Mouse (Mus musculus) embryonic stem cell, embryonic (primary cell): Measurements from ENCODE around the gene Supv3l1.

Experiments
- CTCF ChIA-PET, 4 experiments: fragments of 300-600 bp in 2 of 4; fragments of 350-600 bp in 2 of 4; sonication (Branson Sonifier 250); formaldehyde crosslinking; loops; one replicate each; lab custom pipeline; 2022; ENCODE audit warnings: inconsistent platforms in 2 of 4; lab: Charles Lee
- POLR2A ChIA-PET, 4 experiments: fragments of 300-600 bp in 2 of 4; fragments of 350-600 bp in 2 of 4; sonication (Branson Sonifier 250); formaldehyde crosslinking; loops; one replicate each; lab custom pipeline; 2022; ENCODE audit warnings: antibody characterized with exemption in 4 of 4, inconsistent platforms in 1 of 4; lab: Charles Lee

Gene Supv3l1

GRCm38 (mm10) chr10:62425081-62425871 is 24.3 kb downstream of the Supv3l1 start:
- ChIA-PET CTCF (interaction anchor here in 2 of 4 experiments (0.6 to 0.7 kb wide), 3 partner anchors 242 to 1664 kb away, joined by 3 to 4 read pairs (median 4); no protein-coding TSS in a partner anchor), POLR2A (no interaction called here)

GRCm38 (mm10) chr10:62422255-62422654 is 27.3 kb downstream of the Supv3l1 start, which contains the start of gene Hkdc1:
Gene Hkdc1 (minus strand): TSS chr10:62422491.
- POLR2A ChIA-PET: interaction anchor here in 3 of 4 experiments (0.6 to 1.8 kb wide), 8 partner anchors 11 to 413 kb away, joined by 3 to 14 read pairs (median 4); partner anchors contain the start of genes 4930507D05Rik (in 1 of the 3) and Supv3l1 (in 1 of the 3)
- CTCF ChIA-PET: interaction anchor here in 3 of 4 experiments (0.6 to 1.6 kb wide), 6 partner anchors 12 to 228 kb away, joined by 3 to 4 read pairs (median 4); no protein-coding TSS in a partner anchor

- ChIA-PET CTCF (interaction anchor here in 1 of 4 experiments (0.6 kb wide), 1 partner anchor 320 kb away, joined by 3 read pairs; no protein-coding TSS in a partner anchor), POLR2A (interaction anchor here in 1 of 4 experiments (1.8 kb wide), 1 partner anchor 28 kb away, joined by 6 read pairs; the partner anchor contains the start of genes 4930507D05Rik and Supv3l1)
These were observed 28.4 kb downstream of the Supv3l1 start for GRCm38 (mm10) chr10:62421127-62421526.

- POLR2A ChIA-PET: interaction anchor here in 3 of 4 experiments (0.6 to 2.2 kb wide), 5 partner anchors 8 to 1038 kb away, joined by 3 to 7 read pairs (median 3); no protein-coding TSS in a partner anchor
- CTCF ChIA-PET: no interaction called here
These were observed 29.1 kb downstream of the Supv3l1 start for GRCm38 (mm10) chr10:62420399-62420798.

GRCm38 (mm10) chr10:62419422-62419821 is 30.1 kb downstream of the Supv3l1 start:
- CTCF ChIA-PET: no interaction called here
- POLR2A ChIA-PET: interaction anchor here in 2 of 4 experiments (0.9 to 2.2 kb wide), 3 partner anchors 9 to 102 kb away, joined by 3 to 7 read pairs (median 3); no protein-coding TSS in a partner anchor

GRCm38 (mm10) chr10:62418831-62419356 is 30.6 kb downstream of the Supv3l1 start:
- CTCF ChIA-PET: no interaction called here

GRCm38 (mm10) chr10:62413606-62413982 is 35.9 kb downstream of the Supv3l1 start:
- ChIA-PET POLR2A (interaction anchor here in 2 of 4 experiments (0.7 to 1.5 kb wide), 3 partner anchors 23 to 155 kb away, joined by 3 to 6 read pairs (median 3); partner anchors contain the start of genes 4930507D05Rik (in 1 of the 2) and Supv3l1 (in 1 of the 2)), CTCF (interaction anchor here in 2 of 4 experiments (0.6 to 1.1 kb wide), 2 partner anchors 136 to 152 kb away, joined by 3 to 4 read pairs; no protein-coding TSS in a partner anchor)

More at GRCm38 (mm10) chr10:62418831-62419356, 30.6 kb downstream of the Supv3l1 start:
- POLR2A ChIA-PET: interaction anchor here in 2 of 4 experiments (1.0 to 3.6 kb wide), 3 partner anchors 10 to 31 kb away, joined by 3 to 20 read pairs (median 7); partner anchors contain the start of genes 4930507D05Rik (in 1 of the 2) and Supv3l1 (in 1 of the 2)

- POLR2A ChIA-PET: interaction anchor here in 2 of 4 experiments (0.6 to 1.5 kb wide), 5 partner anchors 14 to 1686 kb away, joined by 3 to 6 read pairs (median 3); partner anchors contain the start of genes 4930507D05Rik (in 1 of the 2) and Supv3l1 (in 1 of the 2)
- CTCF ChIA-PET: interaction anchor here (0.5 to 1.1 kb wide), 7 partner anchors 87 to 1017 kb away, joined by 3 to 9 read pairs (median 4); no protein-coding TSS in a partner anchor
These were observed 36.5 kb downstream of the Supv3l1 start for GRCm38 (mm10) chr10:62412906-62413605.

GRCm38 (mm10) chr10:62411431-62412410 is 37.8 kb downstream of the Supv3l1 start:
- ChIA-PET CTCF (interaction anchor here in 3 of 4 experiments (0.6 to 2.0 kb wide), 16 partner anchors 13 to 251 kb away, joined by 3 to 17 read pairs (median 4); no protein-coding TSS in a partner anchor), POLR2A (interaction anchor here in 1 of 4 experiments (0.6 kb wide), 2 partner anchors 129 to 470 kb away, joined by 3 to 4 read pairs; no protein-coding TSS in a partner anchor)

GRCm38 (mm10) chr10:62410943-62411342 is 38.6 kb downstream of the Supv3l1 start:
- ChIA-PET POLR2A (interaction anchor here in 2 of 4 experiments (0.6 to 1.5 kb wide), 3 partner anchors 18 to 128 kb away, joined by 3 to 4 read pairs (median 3); no protein-coding TSS in a partner anchor), CTCF (interaction anchor here (0.5 to 2.0 kb wide), 29 partner anchors 11 to 1584 kb away, joined by 3 to 17 read pairs (median 3); partner anchors contain the start of gene Hkdc1 (in 1 of the 4))

GRCm38 (mm10) chr10:62404901-62405300 is 44.6 kb downstream of the Supv3l1 start:
- POLR2A ChIA-PET: interaction anchor here in 3 of 4 experiments (0.6 to 2.1 kb wide), 9 partner anchors 21 to 598 kb away, joined by 3 to 6 read pairs (median 3); no protein-coding TSS in a partner anchor

GRCm38 (mm10) chr10:62401641-62402111 is 47.9 kb downstream of the Supv3l1 start:
- CTCF ChIA-PET: interaction anchor here in 3 of 4 experiments (0.6 to 2.0 kb wide), 3 partner anchors 140 to 269 kb away, joined by 3 to 5 read pairs (median 3); partner anchors contain the start of gene Neurog3 (in 1 of the 3)
- POLR2A ChIA-PET: interaction anchor here in 2 of 4 experiments (0.5 to 1.1 kb wide), 3 partner anchors 25 to 85 kb away, joined by 3 read pairs; partner anchors contain the start of gene Supv3l1 (in 1 of the 2)

More at GRCm38 (mm10) chr10:62404901-62405300, 44.6 kb downstream of the Supv3l1 start:
- CTCF ChIA-PET: interaction anchor here in 2 of 4 experiments (1.2 to 1.7 kb wide), 2 partner anchors 24 to 144 kb away, joined by 3 to 6 read pairs; no protein-coding TSS in a partner anchor

GRCm38 (mm10) chr10:62383011-62383410 is 66.5 kb downstream of the Supv3l1 start:
- CTCF ChIA-PET: interaction anchor here in 1 of 4 experiments (3.4 kb wide), 1 partner anchor 121 kb away, joined by 15 read pairs; no protein-coding TSS in a partner anchor
- POLR2A ChIA-PET: interaction anchor here in 1 of 4 experiments (1.5 kb wide), 1 partner anchor 45 kb away, joined by 3 read pairs; no protein-coding TSS in a partner anchor

- CTCF ChIA-PET: interaction anchor here in 3 of 4 experiments (0.6 to 3.4 kb wide), 10 partner anchors 17 to 200 kb away, joined by 3 to 15 read pairs (median 3); no protein-coding TSS in a partner anchor
- POLR2A ChIA-PET: interaction anchor here in 3 of 4 experiments (0.6 to 1.4 kb wide), 8 partner anchors 19 to 1942 kb away, joined by 3 to 4 read pairs (median 3); no protein-coding TSS in a partner anchor
These were observed 68.6 kb downstream of the Supv3l1 start for GRCm38 (mm10) chr10:62380936-62381335.

- ChIA-PET POLR2A (interaction anchor here in 1 of 4 experiments (0.6 kb wide), 1 partner anchor 652 kb away, joined by 17 read pairs; no protein-coding TSS in a partner anchor), CTCF (interaction anchor here in 1 of 4 experiments (3.4 kb wide), 1 partner anchor 118 kb away, joined by 15 read pairs; no protein-coding TSS in a partner anchor)
These were observed 69.7 kb downstream of the Supv3l1 start, which contains the start of gene Hk1 for GRCm38 (mm10) chr10:62379808-62380207. Gene Hk1 (minus strand): TSS chr10:62379908.
